Mouse (Mus musculus) T-helper 1 cell (primary cell): Measurements from ENCODE around the gene Amotl2.

Source experiments
- in situ Hi-C: fragments of 300-600 bp; cut with MboI, MseI; formaldehyde crosslinking; loops from one replicate; pipeline ENCODE4 v1.15.1; 2025; ENCODE audit warnings: high pct_unique_total_duplicates

Gene Amotl2

DNA sequence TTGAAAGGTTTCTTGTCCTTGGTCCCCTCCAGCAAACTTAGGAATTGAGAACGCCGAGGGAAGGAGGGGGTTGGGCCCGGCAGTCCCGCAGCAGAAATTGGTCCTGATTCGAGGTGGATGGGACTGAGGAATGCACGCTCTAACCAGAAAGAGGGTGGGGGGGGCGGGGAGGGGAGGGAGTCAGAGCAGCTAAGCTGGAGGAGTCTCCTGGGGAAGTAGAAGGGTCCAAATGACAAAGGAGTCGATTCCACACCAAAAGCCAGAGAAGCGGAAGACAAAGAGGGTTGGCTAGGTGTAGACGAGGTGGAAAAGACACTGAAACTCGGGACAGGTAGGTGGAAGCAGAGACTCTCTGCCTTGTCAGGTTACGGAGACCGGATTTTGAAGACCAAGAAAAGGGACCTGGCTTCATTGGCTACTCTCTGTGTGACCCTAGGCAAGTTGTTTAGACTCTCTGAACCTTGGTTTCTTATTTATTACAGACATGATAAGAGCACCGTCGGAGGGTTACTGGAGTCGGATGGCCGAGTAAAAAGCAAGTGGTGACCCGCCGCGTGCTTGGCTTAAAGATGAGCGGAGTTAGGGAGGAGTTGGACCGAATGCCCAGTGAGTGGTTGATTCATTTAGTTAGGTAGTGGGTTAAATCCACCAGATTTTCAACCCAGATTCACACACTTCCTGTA is at the start of gene Amotl2:
TSS of gene Amotl2 (plus strand) at position 192 of the 683 bp plus-strand sequence.
- in situ Hi-C loops: loop anchor here (5.0 kb wide), 1 partner anchor 66 kb away; no protein-coding TSS in a partner anchor

DNA sequence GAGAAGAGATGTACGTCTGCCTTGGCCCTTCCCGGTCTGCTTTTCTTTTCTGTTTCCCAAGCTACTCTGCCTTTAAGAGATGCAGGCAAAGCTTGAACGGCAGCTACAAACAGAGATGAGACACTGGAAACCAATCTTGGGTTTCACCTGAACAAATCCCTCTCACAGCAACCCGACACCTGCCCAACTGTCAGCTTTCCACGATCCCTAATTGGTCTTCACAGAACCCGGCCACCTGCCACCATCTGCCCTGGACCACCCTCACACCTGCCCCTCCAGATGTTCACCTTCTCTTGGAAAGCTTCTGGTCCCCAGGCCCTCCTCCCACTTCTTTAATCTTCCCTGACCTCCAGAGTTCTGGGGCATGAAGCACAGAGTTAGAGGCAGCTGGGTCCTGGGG is 48.4 kb upstream of the Amotl2 start:
- in situ Hi-C loops: no loop called here

- in situ Hi-C loops: no loop called here
These were observed 47.6 kb upstream of the Amotl2 start for GRCm38 (mm10) chr9:102668906-102669305.

DNA sequence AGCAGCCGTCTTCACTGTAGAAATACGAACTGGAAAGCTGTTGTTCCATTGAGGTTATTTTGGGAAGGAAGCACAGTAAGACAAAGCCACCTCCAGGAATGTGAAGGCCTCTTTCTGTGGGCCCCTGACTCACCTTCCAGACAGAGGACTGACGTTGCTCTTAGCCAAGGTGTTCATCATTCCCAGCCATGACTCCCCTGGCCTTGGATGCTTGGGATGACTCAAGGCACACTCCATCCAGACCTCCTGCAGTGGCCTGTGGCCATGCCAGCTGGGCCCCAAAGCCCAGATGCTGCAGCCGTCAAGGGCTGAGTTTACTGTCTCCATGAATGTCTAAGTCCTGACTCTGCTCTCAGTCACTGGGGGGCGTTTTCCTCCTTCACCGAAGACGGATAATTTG is 43.1 kb upstream of the Amotl2 start:
- in situ Hi-C loops: no loop called here

- in situ Hi-C loops: no loop called here
These were observed 40.5 kb upstream of the Amotl2 start for GRCm38 (mm10) chr9:102675922-102676321.

- in situ Hi-C loops: no loop called here
These were observed 35.0 kb upstream of the Amotl2 start for GRCm38 (mm10) chr9:102681470-102681869.

DNA sequence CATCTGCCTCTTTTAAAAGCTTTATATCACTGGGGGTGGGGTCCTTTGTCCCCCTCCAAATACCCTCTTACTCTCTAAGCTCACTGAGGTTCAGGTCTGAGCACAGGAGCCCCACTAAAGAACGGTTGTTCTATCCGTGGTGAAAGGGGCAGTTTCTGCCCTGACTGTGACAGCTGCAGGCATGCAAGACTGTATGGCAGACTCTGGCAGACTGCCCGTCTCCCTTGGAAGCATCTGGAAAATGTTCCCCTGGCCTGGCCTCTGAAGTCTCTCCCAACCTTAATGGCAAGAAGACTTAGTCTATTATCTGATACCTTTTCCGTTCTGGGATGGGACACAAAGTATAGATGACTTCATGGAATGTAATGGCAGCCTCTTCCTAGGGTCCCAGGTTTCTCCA is 28.5 kb upstream of the Amotl2 start:
- in situ Hi-C loops: no loop called here

GRCm38 (mm10) chr9:102689406-102689939 is 27.0 kb upstream of the Amotl2 start:
- in situ Hi-C loops: no loop called here

DNA sequence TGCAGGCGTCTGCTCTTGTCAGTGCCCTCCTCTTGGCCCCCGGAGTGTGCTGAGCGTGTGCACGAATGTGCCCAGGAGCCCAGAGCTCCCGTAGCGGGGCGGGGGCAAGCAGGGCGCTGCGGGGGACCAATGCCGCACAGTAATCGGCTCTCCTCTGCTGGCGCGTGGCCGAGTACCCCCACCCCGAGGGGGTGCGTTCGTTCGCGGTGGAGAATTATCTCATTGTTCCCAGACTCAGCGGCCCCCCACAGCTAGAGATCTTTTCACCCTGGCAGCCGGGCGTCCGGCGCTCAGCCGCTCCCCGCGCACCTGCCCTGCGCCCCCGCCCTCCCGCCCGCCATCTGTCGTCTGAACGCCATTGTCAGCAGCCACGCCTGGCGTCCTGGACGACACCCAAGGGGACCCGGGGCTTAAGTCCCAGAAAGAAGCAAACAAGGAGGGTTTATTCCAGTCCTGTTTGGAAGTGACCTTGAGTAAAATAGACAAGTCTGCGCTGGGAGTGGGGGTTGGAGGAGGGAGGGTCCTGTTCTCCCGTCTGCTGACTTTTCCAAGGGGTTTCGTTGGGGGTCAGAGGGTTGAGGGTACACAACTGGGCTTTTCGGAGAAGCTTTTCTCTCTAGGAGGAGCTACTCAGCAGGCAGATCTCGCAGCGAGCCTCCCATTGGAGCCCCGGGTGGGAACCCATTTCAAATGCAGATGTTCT is 26.4 kb upstream of the Amotl2 start:
- in situ Hi-C loops: no loop called here

DNA sequence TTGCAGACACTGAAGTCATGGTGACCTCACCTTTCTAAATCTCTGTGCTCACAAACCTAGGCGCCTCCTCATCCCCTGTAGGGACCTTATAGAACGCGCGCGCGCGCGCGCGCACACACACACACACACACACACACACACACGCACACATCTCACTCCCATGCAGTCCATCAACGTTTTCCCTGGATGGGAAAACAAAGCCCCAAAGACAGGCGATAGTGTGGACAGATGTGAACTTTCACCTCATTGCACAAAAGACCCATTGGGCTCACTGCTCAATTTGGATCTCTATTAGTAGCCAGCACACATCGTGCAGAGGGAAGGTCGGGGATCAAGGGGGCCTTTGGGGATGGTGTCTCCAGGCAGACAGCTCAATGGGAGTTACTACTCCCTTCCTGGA is 25.6 kb upstream of the Amotl2 start:
- in situ Hi-C loops: no loop called here

DNA sequence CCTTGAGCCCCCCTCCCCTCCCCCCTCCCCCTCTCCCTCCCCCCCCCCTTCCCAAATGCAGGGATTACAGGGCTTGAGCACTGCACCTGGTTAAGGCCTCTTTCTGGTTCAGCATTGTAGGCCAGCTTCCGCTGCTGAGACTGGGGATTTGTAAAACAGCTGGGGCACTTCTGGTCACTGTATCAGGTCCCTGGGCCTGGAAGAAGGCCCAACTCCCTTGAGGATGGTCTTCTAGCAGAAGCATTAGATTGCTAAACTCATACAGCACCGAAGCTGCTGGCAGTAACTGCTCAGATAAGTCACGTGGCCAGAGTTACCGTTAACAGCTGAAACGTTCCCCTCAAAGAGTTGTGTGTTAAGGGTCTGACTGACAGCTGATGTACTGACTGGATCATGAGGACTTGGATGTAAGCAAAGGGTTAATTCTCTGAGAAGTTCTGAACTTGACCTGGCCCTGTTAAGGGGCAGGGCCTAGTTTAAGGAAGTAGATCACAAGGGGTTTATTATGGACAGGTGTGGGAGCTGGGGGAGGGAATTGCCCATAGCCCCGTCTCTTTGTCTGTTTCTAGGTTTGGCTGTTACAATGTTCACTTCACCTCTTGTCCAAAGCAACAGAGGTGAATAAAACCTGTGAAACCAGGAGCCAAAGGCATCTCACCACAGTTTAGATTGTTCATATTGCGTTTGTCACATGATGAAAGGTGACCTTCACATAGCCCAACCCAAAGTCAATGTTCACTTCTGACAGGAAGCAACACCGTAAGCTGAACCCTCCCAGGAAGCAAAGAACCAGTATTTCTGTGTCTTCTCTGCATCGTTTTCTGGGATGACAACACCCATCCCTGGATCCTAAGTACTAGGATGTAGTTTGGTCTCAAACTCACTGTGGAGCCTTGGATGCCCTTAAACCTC is 23.7 kb upstream of the Amotl2 start:
- in situ Hi-C loops: no loop called here

DNA sequence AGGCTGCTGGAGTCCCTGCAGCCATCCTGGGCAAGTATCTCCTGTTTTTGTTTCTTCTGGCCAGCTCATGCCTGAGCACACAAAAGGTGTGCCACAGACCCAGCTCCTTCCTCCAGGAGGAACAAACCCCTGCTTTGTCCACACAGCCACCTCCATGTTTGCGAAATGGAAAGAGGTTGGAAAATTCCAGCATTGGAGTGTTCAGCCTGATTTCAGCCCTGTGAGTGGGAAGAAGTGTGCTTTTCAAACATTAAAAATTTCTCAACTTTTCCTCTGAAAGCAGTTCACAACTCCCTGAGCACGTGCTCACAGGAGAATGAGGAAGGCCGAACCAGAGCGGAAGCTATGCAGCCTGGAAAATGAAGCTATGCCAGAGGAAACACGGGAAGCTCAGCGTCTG is 15.4 kb upstream of the Amotl2 start:
- in situ Hi-C loops: no loop called here

- in situ Hi-C loops: loop anchor here (5.0 kb wide), 1 partner anchor 168 kb away; no protein-coding TSS in a partner anchor
These were observed 6.9 kb upstream of the Amotl2 start for GRCm38 (mm10) chr9:102709504-102710135.

- in situ Hi-C loops: no loop called here
These were observed 6.0 kb upstream of the Amotl2 start for GRCm38 (mm10) chr9:102710520-102710919.

GRCm38 (mm10) chr9:102713797-102714196 is 2.7 kb upstream of the Amotl2 start:
- in situ Hi-C loops: no loop called here

DNA sequence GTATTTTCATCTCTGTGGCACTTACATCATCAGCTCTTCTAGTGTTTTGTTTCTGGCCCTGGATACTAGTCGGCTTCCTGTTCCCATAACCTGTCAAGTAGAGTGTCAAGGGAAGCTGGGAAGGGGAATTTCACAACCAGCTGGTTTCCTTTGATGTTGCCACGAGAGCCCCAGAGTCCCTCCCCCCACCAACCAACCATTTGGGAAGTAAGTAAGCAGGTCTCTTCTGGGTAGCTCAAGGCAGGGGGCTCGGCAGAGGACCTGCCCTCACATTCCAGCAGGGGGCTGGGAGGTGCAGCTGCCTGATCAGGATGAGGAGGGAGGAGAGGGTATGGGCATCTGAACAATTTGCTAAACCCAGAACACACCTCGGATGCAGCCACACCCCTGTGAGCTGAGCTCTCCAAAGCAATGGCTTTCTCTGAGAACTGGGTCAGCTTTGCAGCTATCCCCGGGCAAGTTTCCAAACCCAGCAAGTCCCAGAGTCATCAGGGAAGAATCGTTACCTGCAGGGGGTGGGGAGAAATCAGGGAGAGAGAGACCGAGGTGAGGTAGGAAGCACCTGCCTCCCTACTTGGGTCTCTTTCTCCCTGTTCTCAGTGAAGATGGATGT is 1.5 kb upstream of the Amotl2 start:
- in situ Hi-C loops: loop anchor here (5.0 kb wide), 1 partner anchor 67 kb away; no protein-coding TSS in a partner anchor

- in situ Hi-C loops: loop anchor here (5.0 kb wide), 1 partner anchor 67 kb away; no protein-coding TSS in a partner anchor
These were observed 969 bp upstream of the Amotl2 start for GRCm38 (mm10) chr9:102715506-102715900.

DNA sequence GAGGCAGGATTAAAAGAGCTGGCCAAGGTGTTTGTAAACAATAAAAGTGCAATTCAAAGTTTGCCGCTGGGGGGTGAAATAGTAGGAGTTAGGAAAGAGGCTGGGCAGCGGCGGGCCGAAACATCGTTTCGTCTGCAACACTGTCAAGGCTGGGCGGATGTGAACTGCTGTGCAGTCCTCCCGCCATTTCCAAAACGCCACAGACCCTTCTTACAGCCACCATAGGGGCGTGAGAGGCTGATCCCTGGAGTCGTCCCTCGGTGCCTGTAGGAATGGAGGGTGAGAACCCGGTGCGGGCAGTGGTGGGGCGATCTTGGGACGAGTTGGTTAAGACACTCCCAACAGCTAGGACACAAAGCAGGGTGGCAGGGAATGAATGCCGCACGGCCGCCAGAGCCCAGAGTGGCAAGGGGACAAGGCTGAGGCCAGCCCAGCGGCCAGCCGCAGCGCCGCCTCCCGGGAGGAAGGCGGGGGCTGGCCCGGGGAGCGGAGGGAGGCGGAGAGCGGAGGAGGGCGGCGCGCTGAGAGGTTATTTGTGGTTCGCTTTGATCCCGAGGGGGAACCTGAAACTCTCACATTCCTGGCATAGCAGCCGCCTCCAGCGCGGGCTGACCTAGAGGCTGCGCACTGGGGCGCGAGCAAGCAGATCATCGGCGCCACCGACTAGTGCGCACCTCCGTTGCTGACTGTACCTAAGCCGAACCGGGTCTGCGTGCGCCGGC is 853 bp downstream of the Amotl2 start:
- in situ Hi-C loops: loop anchor here (5.0 kb wide), 1 partner anchor 65 kb away; no protein-coding TSS in a partner anchor

GRCm38 (mm10) chr9:102717886-102718643 is 1.6 kb downstream of the Amotl2 start:
- in situ Hi-C loops: loop anchor here (5.0 kb wide), 1 partner anchor 64 kb away; no protein-coding TSS in a partner anchor
